Mouse (Mus musculus): ENCODE measurements around the gene Herpud2. TPM values are rescaled to one million over a fixed set of nuclear protein-coding genes. Genes with fewer than 3 reads are reported as not detected.
"Not testable (repeated sequence)": the region's sequence is repeated elsewhere in the genome, so short reads cannot be mapped to it uniquely, and the experiment has no call there.

Gene Herpud2
- polyA plus RNA-seq, 1 experiment from 2014 or later = 30.7 TPM

DNA sequence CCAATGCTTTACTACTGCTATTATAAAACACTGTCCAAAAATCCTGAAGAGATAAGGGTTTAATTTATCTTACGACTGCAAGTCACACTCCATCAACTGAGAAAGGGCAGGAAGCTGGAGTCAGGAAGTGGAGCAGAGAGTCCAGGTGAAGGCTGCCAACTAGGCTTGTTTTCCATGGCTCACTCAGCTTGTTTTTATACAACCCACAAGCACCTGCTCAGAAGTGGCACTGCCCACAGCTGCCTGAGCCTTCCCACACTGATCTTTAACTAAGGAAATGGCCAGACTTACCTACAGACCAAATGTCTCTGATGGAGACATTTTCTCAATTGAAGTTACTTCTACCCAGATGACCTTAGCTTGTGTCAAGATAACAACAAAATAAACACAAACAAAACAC, 11.3 kb downstream of the Herpud2 start:
- Histone ChIP-seq H3K4me3 (ENCODE audit: low read length) (no peak overlapping the region), H3K9ac (ENCODE audit: low read length) (no peak overlapping the region), H3K4me2 (ENCODE audit: low read depth, low read length) (no peak overlapping the region), H3K27ac (ENCODE audit: low read length) (no peak overlapping the region), H3K27me3 (ENCODE audit: control insufficient read depth, insufficient read depth, low read length) (no peaks in the 10 kb centered on the region), H3K9me3 (replicated peaks; ENCODE audit: control insufficient read depth, low read length) (no peaks in the 10 kb centered on the region), H3K4me1 (ENCODE audit: control insufficient read depth, insufficient read depth, low read length) (peaks cover 6% of the 10 kb centered on the region), H3K36me3 (ENCODE audit: control insufficient read depth, insufficient read depth) (no peaks in the 10 kb centered on the region)
- no peak for ATAC-seq (replicated peaks; ENCODE audit: extremely low read depth, insufficient read depth, low FRiP score)
- 27% methylated on average over 1 of the region's 1 CpGs for WGBS

GRCm38 (mm10) chr9:25138900-25139299, 12.7 kb downstream of the Herpud2 start:
- no peaks in the 10 kb centered on the region for H3K9me3 ChIP-seq (replicated peaks; ENCODE audit: control insufficient read depth, low read length)
- H3K4me2 ChIP-seq (ENCODE audit: low read depth, low read length) = no peak overlapping the region
- no peak for ATAC-seq (replicated peaks; ENCODE audit: extremely low read depth, insufficient read depth, low FRiP score)
- no peaks in the 10 kb centered on the region for H3K27me3 ChIP-seq (ENCODE audit: control insufficient read depth, insufficient read depth, low read length)
- 81% methylated on average over 1 of the region's 1 CpGs for WGBS
- no peak overlapping the region for H3K9ac ChIP-seq (ENCODE audit: low read length)
- H3K27ac ChIP-seq (ENCODE audit: low read length) = no peak overlapping the region
- no peak overlapping the region for H3K4me3 ChIP-seq (ENCODE audit: low read length)
- H3K4me1 ChIP-seq (ENCODE audit: control insufficient read depth, insufficient read depth, low read length) = peaks cover 6% of the 10 kb centered on the region
- H3K36me3 ChIP-seq (ENCODE audit: control insufficient read depth, insufficient read depth) = no peaks in the 10 kb centered on the region

GRCm38 (mm10) chr9:25132920-25133319, 18.7 kb downstream of the Herpud2 start:
- Histone ChIP-seq H3K4me2 (ENCODE audit: low read depth, low read length) (no peak overlapping the region), H3K4me3 (ENCODE audit: low read length) (no peak overlapping the region), H3K27ac (ENCODE audit: low read length) (no peak overlapping the region), H3K36me3 (ENCODE audit: control insufficient read depth, insufficient read depth) (peaks cover 7% of the 10 kb centered on the region), H3K4me1 (ENCODE audit: control insufficient read depth, insufficient read depth, low read length) (no peaks in the 10 kb centered on the region), H3K27me3 (ENCODE audit: control insufficient read depth, insufficient read depth, low read length) (no peaks in the 10 kb centered on the region), H3K9ac (ENCODE audit: low read length) (no peak overlapping the region), H3K9me3 (replicated peaks; ENCODE audit: control insufficient read depth, low read length) (no peaks in the 10 kb centered on the region)
- WGBS = 66% methylated on average over 4 of the region's 4 CpGs
- ATAC-seq (replicated peaks; ENCODE audit: extremely low read depth, insufficient read depth, low FRiP score) = no peak

- no peaks in the 10 kb centered on the region for H3K27me3 ChIP-seq (ENCODE audit: control insufficient read depth, insufficient read depth, low read length)
- H3K4me3 ChIP-seq (ENCODE audit: low read length) = no peak overlapping the region
Measured at GRCm38 (mm10) chr9:25132253-25132652, 19.4 kb downstream of the Herpud2 start.

GRCm38 (mm10) chr9:25124048-25124447, 27.6 kb downstream of the Herpud2 start:
- ATAC-seq (replicated peaks; ENCODE audit: extremely low read depth, insufficient read depth, low FRiP score) = no peak
- H3K4me3 ChIP-seq (ENCODE audit: low read length) = no peak overlapping the region
- no peaks in the 10 kb centered on the region for H3K9me3 ChIP-seq (replicated peaks; ENCODE audit: control insufficient read depth, low read length)
- H3K4me2 ChIP-seq (ENCODE audit: low read depth, low read length) = no peak overlapping the region
- no peaks in the 10 kb centered on the region for H3K27me3 ChIP-seq (ENCODE audit: control insufficient read depth, insufficient read depth, low read length)
- peaks cover 21% of the 10 kb centered on the region; the same call in 1 of the 2 replicates for H3K36me3 ChIP-seq (ENCODE audit: control insufficient read depth, insufficient read depth)
- 60% methylated on average over 2 of the region's 2 CpGs for WGBS
- no peak overlapping the region for H3K9ac ChIP-seq (ENCODE audit: low read length)
- H3K4me1 ChIP-seq (ENCODE audit: control insufficient read depth, insufficient read depth, low read length) = no peaks in the 10 kb centered on the region
- no peak overlapping the region for H3K27ac ChIP-seq (ENCODE audit: low read length)

More at GRCm38 (mm10) chr9:25132253-25132652, 19.4 kb downstream of the Herpud2 start:
- no peak for ATAC-seq (replicated peaks; ENCODE audit: extremely low read depth, insufficient read depth, low FRiP score)
- Histone ChIP-seq H3K9ac (ENCODE audit: low read length) (no peak overlapping the region), H3K27ac (ENCODE audit: low read length) (no peak overlapping the region), H3K4me1 (ENCODE audit: control insufficient read depth, insufficient read depth, low read length) (no peaks in the 10 kb centered on the region), H3K4me2 (ENCODE audit: low read depth, low read length) (no peak overlapping the region), H3K36me3 (ENCODE audit: control insufficient read depth, insufficient read depth) (peaks cover 7% of the 10 kb centered on the region), H3K9me3 (replicated peaks; ENCODE audit: control insufficient read depth, low read length) (no peaks in the 10 kb centered on the region)

DNA sequence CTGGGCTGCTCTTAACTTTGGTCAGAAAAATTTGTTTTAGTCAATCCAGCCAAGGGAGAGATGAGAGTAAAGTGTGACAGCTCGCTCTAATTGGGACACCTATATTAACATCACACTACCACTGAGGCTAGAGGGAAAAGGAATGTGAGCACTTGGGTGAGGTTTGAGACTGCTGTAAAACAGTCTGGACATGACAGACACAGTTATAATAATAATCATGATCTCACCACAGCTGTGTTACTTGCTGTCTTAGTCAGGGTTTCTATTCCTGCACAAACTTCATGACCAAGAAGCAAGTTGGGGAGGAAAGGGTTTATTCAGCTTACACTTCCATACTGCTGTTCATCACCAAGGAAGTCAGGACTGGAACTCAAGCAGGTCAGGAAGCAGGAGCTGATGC, 28.0 kb downstream of the Herpud2 start:
- ATAC-seq (replicated peaks; ENCODE audit: extremely low read depth, insufficient read depth, low FRiP score); H3K9ac ChIP-seq (ENCODE audit: low read length); H3K27me3 ChIP-seq (ENCODE audit: control insufficient read depth, insufficient read depth, low read length); H3K27ac ChIP-seq (ENCODE audit: low read length); H3K4me3 ChIP-seq (ENCODE audit: low read length); H3K9me3 ChIP-seq (replicated peaks; ENCODE audit: control insufficient read depth, low read length); H3K4me1 ChIP-seq (ENCODE audit: control insufficient read depth, insufficient read depth, low read length); H3K4me2 ChIP-seq (ENCODE audit: low read depth, low read length): not testable (repeated sequence)
- WGBS = 85% methylated on average over 1 of the region's 1 CpGs
- peaks cover 21% of the 10 kb centered on the region; the same call in 1 of the 2 replicates for H3K36me3 ChIP-seq (ENCODE audit: control insufficient read depth, insufficient read depth)

DNA sequence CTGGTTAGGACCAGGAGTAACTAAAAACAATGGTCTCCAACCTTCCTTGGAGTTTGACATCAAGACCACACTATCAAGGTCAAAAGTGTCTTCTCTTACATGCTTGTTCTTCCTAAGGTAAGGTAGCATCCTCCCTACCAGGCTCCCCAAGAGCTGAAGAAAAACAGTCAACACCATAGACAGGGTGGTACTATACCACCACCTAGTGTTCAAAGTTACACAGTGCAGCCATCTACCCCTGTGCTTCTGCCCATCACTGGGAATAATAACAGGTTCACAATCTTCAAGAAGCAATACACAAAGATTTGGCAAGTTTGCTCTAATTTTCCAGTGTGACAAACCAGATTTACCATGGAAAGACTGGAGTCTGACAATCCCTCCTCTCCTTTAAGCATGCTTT, 47.0 kb downstream of the Herpud2 start:
- H3K36me3 ChIP-seq (ENCODE audit: control insufficient read depth, insufficient read depth) = peaks cover 30% of the 10 kb centered on the region
- no peak; the same call in 1 of the 2 replicates for ATAC-seq (replicated peaks; ENCODE audit: extremely low read depth, insufficient read depth, low FRiP score)

DNA sequence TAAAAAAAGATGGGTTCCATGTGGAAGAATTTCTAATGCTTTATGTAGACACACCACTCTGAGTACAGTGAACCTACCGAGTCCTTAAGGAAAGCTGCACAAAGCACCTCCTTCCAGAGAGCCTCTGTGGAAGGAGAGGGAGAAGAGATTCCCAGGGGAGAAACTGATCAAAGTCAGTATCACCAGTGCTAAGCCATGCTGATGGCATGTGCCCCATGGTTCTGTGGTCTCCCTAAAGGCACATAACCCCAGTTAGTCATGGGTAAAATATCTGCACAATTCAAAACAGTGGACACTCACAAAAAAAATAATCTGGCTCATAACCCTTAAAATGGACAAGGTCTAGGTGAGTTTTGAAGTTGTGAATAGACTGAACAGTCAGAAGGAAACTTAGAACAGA, 48.7 kb downstream of the Herpud2 start:
- no peak for ATAC-seq (replicated peaks; ENCODE audit: extremely low read depth, insufficient read depth, low FRiP score)
- Histone ChIP-seq H3K4me1 (ENCODE audit: control insufficient read depth, insufficient read depth, low read length) (peaks cover 3% of the 10 kb centered on the region; the same call in 1 of the 2 replicates), H3K27ac (ENCODE audit: low read length) (no peak overlapping the region), H3K27me3 (ENCODE audit: control insufficient read depth, insufficient read depth, low read length) (no peaks in the 10 kb centered on the region), H3K4me2 (ENCODE audit: low read depth, low read length) (no peak overlapping the region), H3K36me3 (ENCODE audit: control insufficient read depth, insufficient read depth) (peaks cover 26% of the 10 kb centered on the region), H3K9me3 (replicated peaks; ENCODE audit: control insufficient read depth, low read length) (peaks cover 6% of the 10 kb centered on the region), H3K9ac (ENCODE audit: low read length) (no peak overlapping the region), H3K4me3 (ENCODE audit: low read length) (no peak overlapping the region)
- 88% methylated on average over 1 of the region's 1 CpGs for WGBS

More for the DNA sequence above, 47.0 kb downstream of the Herpud2 start:
- Histone ChIP-seq H3K4me1 (ENCODE audit: control insufficient read depth, insufficient read depth, low read length) (peaks cover 3% of the 10 kb centered on the region; the same call in 1 of the 2 replicates), H3K4me2 (ENCODE audit: low read depth, low read length) (no peak overlapping the region), H3K9me3 (replicated peaks; ENCODE audit: control insufficient read depth, low read length) (peaks cover 6% of the 10 kb centered on the region), H3K9ac (ENCODE audit: low read length) (no peak overlapping the region), H3K4me3 (ENCODE audit: low read length) (no peak overlapping the region), H3K27ac (ENCODE audit: low read length) (no peak overlapping the region), H3K27me3 (ENCODE audit: control insufficient read depth, insufficient read depth, low read length) (no peaks in the 10 kb centered on the region)

DNA sequence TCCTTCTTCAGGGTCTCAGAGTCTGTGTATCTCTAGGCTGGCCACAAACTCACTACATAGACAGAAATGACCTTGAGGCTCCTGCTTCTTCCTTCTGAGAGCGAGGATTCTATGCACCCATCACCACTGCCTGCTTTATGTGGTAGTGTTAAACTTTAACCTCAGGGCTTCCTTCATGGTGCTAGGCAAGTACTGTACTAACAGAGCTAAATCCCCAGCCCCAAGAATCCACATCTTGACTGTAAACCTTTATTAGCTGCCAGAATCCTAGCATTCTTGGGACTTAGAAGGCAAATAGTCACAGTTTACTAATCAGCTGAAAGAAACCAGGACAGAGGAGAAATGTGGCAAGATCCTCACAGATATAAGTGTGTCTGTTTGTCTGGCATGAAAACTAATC, 60.8 kb downstream of the Herpud2 start:
- no peak for ATAC-seq (replicated peaks; ENCODE audit: extremely low read depth, insufficient read depth, low FRiP score)
- Histone ChIP-seq H3K4me1 (ENCODE audit: control insufficient read depth, insufficient read depth, low read length) (no peaks in the 10 kb centered on the region), H3K9me3 (replicated peaks; ENCODE audit: control insufficient read depth, low read length) (no peaks in the 10 kb centered on the region), H3K27me3 (ENCODE audit: control insufficient read depth, insufficient read depth, low read length) (no peaks in the 10 kb centered on the region), H3K27ac (ENCODE audit: low read length) (no peak overlapping the region), H3K4me3 (ENCODE audit: low read length) (no peak overlapping the region), H3K9ac (ENCODE audit: low read length) (no peak overlapping the region), H3K4me2 (ENCODE audit: low read depth, low read length) (no peak overlapping the region), H3K36me3 (ENCODE audit: control insufficient read depth, insufficient read depth) (no peaks in the 10 kb centered on the region)
- WGBS = 83% methylated on average over 1 of the region's 1 CpGs

- Histone ChIP-seq H3K36me3 (ENCODE audit: control insufficient read depth, insufficient read depth) (no peaks in the 10 kb centered on the region), H3K9ac (ENCODE audit: low read length) (no peak within 1 kb of the TSS), H3K4me1 (ENCODE audit: control insufficient read depth, insufficient read depth, low read length) (no peaks in the 10 kb centered on the region), H3K27me3 (ENCODE audit: control insufficient read depth, insufficient read depth, low read length) (no peaks in the 10 kb centered on the region), H3K9me3 (replicated peaks; ENCODE audit: control insufficient read depth, low read length) (no peaks in the 10 kb centered on the region), H3K4me2 (ENCODE audit: low read depth, low read length) (no peak within 1 kb of the TSS), H3K4me3 (ENCODE audit: low read length) (no peak within 1 kb of the TSS), H3K27ac (ENCODE audit: low read length) (no peak within 1 kb of the TSS)
- no peak for ATAC-seq (replicated peaks; ENCODE audit: extremely low read depth, insufficient read depth, low FRiP score)
- WGBS = 79% methylated on average over 2 of the region's 2 CpGs
Measured at GRCm38 (mm10) chr9:25089122-25089521, 62.5 kb downstream of the Herpud2 start, which contains the start of gene Gm10181. Gene Gm10181, plus strand, starts transcription at chr9:25089422.

Data from heart, embryonic 16.5 days (tissue).